Mouse (Mus musculus): ENCODE data around the gene Trim62.

GRCm38 (mm10) chr4:128889752-128890630 is 6.6 kb downstream of the Trim62 start:
- no peak for TF ChIP-seq GATA1 (IDR thresholded peaks at IDR 0.05; ENCODE audit: borderline replicate concordance, low read length)
- no peak for TF ChIP-seq FLI1 (IDR thresholded peaks at IDR 0.05; ENCODE audit: low read length)
